Mouse (Mus musculus) right cerebral cortex, adult 18-20 months (tissue): ENCODE measurements around the gene Kdelr1.
A peak's percentile ranks its signal among the peaks of the same experiment; 100 is the strongest.

Source experiments
- DNase-seq: peaks from one replicate; pipeline ENCODE4 v3.0.0; 2022; ENCODE audit warnings: mixed read lengths

The Kdelr1 gene

DNA sequence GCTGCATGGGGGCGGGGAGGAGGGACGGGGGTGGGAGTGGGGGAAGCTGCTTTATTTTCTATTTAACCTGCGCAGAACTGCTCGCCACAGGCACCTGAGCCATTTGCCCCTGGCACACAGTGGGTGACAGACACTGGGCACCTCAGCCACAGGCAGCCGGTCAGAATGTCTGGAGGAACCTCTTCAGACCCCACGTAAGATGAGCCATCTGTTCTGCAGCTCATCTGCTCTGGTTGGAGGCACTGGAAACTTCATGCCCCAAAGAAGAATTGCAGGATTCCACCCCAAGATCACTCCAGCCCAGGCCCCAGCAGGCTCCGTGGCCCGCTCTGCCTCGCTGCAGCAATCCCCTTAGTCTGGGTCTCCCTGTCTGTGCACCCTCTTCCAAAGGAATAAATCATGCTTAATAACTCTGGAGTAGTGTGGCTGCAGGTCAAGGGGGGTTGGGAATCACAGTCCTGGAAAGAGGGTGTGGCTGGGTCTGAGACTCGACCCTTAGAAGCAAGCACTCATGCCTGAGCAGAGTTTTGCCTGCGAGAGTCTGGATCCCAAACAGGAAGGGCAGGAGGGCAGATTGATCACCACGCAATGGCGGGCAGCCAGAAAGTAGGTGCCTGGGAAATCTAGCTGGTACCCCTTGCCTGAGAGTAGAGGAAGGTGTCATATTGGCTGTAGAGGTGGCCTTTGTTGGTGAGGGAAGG, 44.6 kb downstream of the Kdelr1 start:
- DNase-seq: no peak

DNA sequence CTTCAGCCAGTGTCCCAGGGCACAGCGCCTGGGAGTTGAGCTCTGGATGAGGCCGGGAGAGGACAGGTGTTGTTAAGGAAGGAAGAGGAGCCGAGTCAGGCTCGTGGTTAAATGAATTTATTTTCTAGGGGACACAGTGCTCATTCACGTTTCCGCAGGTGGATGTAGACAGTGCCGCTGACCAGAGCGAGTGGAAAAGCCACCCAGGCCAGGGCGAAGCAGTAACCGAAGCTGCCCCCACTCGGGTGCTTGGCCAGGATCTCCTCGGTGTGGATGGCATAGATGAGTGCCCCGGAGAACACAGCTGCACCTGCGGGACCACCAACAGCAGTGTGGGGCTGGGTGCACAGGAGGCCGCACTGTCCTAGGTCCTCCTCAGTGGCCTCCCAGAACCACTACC, 45.4 kb downstream of the Kdelr1 start:
- no peak for DNase-seq

DNA sequence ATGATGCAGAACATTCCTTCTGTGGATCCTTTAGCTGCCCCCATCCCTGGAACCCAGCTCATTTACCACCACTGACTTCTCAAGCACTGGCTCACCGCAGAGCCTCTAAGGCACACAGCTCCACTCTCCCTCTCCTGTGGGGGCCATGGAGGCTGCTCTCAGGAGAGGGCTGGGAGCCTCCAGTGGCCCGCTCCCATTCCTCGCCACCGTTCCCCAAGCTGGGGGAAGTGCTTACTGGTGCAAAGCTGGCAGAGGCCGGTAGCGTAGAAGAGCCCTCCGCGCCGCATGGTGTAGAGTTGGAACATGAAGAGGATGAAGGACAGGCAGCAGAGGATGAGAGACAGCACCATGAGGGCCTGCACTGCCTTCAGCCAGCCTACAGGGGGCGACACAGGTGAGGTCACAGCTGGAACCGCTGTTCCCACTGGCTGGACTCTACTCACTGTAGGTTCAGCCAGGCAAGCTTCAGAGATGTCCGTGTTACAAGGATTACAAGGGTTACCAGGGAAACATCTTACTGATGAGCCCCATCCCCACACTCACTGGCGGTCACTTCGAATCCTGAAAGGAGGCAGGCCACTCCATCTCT, 46.6 kb downstream of the Kdelr1 start:
- no peak for DNase-seq

DNA sequence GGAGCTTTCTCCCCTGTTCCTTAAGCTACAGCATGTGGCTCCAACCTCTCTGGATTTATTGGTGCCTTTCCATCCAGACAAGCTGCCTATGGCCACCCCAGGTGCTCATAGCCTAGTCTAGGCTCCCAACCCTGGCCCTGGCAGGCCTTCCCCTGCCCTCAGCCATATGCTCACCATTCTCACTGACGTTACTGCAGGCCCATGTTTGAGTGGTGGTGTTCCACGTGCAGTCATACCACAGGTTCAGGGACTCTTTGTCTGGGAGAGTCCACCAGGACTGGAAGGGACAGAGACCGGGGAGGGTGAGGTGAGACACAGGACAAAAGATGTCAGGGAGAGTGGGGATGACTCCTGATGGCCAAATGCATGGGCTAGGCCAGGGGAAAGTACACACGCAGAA, 47.2 kb downstream of the Kdelr1 start:
- no peak for DNase-seq

DNA sequence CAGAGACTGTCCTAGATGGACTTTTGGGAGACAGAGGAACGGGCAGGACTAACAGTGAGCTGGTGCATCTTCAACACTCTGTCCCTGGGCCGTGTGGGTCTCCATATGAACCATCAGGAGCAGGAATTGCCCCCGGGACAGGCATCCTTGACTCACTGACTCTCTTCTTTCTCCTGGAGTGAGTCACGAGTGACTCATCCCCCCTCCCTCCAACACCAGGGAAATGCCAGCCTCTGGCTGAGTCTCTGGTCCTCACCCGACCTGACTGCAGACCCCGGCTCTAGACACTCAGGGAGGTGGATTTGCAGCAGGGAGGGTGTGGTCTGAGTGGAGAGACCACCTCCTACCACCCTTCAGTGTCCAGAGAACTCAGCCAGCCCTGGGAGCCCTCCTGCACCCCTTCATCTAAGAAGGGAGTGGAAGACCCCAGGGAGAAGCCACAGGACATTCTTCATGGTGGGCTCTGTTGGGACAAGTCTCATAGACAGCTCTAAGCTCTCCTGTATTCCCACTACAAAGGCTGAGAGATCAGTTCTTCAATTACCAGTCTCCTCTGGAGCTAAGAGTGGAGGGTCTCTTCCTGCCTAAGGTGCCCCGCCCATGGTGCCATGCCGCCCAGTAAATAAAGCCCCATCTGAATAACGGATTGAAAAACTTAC, 48.1 kb downstream of the Kdelr1 start:
- peak; percentile 54 for DNase-seq

DNA sequence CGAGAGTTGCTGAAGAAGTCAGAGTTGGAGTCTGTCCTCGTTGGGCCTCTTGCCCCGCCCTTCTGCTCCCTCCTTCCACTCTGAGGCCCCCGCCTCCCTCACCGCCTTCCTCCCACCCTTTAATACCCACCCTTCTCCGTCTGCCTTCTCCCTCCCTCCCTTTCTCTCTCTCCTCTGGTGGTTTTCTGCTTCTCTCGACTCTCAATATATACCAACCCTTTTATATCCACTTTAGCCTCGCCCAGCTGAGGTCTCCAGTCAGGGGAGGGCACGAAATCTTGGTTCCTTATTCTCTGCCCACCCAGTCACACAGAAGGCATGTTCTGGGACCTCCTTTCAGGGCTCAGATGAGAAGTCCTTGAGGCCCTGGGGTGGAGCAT, 48.7 kb downstream of the Kdelr1 start, which contains the start of gene Emp3:
Gene Emp3 (minus strand): TSS at position 163 of the 380 bp plus-strand sequence.
- no peak for DNase-seq

DNA sequence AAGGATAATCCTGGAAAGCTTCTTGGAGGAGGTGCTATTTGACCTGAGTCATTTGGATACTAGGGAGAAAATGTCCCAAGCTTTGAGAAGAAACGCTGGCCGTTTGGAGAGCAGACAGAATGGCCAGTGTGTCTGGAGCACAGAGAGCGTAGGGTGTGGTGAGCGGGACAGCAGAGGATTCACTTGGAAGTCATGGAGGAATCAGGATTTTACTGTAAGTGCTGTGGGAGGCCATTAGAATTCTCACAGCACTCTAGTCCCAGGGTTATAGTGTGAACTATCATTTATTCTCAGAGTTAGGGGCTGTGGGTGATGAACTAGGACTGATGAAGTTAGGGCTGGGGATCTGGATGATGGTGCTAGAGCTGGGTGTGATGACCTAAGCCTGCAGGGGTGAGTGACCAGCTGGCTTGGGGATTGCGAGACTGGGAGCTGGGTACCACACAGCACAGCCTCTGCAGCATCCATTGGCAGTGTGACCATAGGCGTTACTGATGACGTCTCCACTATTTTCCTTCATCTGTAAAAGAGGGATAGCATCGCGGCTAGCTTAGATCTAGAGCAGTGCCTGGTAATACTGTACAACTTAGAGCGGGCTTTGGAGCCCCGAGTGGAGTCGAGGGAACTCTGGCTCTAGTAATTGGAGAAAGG, 49.5 kb downstream of the Kdelr1 start:
- no peak for DNase-seq

DNA sequence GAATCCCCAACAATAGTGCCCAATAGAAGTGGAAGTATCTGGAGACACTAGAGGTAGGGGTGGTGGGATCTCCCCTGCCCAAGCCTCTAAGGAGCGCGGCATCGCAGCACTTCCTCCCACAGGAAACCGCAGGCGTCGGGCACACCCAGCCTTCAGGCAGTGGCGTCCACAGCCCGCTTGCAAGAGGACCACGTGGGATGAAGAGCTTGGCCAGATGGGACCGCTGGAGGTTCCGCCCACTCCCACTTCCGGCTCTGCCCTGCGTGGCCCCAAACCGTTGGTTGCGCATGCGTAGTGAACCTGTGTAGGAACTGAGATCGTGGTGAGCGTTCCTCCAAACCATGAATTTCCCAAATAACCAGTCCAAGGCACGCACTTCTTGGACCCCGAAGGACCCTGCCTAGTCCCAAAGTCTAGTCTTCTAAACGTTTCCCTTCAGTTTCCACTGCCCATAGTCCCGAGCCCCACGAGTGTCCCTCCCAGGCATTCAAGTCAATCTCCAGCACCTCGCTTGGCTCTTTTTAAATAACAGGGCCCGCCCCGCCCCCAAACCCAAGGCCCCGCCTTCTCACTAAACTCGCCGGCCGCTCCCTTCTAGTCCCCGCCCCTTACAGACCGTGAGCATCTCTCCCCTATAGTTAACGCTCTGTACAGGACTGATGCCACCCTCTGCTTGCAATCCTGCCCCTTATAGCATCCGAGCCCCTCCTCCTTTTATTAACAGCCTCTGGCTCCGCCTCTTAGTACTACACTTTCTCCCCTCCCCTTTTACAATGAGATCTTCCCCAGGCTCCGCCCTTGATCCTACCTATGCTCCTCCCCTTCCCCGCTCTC, 50.6 kb downstream of the Kdelr1 start:
- peak; percentile 95 for DNase-seq

DNA sequence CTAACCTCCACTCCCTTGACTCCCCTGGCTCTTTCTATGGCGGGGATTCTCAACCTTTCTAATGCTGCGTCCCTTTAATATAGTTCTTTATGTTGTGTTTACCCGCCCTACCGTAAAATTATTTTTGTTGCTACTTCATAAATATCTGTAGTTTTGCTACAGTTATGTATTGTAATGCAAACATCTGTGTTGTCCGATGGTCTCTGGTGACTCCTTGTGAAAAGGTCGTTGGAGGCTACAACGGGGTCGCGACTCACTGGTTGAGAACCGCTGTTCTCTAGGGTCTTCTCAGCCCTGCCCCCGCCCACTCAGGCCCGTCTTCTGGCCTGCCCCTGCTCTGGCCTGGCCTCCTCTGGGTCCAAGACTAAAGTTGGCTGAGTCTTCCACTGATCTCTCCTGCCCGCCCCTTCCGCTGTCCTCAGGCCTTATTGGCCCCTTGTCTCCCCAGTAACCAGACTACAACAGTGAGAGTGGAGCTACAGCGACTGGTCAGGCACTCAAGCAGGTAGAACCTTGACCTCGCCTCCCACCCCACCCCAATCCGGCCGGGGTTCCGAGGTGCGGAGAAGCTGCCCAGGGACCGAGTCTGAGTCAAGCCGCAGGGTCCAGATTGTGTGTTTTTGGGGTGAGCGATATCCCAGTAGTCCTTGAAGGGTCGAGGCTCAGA, 51.3 kb downstream of the Kdelr1 start, which contains the start of gene Ccdc114:
Gene Ccdc114 (plus strand): TSS at position 311 of the 667 bp plus-strand sequence.
- DNase-seq: no peak

DNA sequence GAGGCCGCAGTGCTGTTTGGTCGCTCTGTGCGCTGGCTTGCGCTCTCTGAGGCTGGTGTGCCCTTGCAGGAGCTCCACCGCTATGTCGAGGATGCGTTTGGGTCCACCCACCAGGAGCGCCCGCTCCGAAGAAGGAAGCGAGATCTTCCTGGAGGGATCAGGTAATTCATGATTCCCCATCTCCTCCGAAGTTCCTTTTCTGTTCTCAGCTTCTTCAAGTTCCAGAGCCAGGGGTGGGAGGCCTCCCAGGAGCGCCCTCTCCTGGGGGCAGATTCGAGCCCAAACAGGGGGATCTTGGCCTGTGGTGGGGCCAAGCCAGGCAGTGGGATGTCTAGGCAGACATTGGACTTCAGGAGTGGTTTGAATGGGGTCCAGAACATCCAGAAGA, 51.9 kb downstream of the Kdelr1 start:
- no peak for DNase-seq

DNA sequence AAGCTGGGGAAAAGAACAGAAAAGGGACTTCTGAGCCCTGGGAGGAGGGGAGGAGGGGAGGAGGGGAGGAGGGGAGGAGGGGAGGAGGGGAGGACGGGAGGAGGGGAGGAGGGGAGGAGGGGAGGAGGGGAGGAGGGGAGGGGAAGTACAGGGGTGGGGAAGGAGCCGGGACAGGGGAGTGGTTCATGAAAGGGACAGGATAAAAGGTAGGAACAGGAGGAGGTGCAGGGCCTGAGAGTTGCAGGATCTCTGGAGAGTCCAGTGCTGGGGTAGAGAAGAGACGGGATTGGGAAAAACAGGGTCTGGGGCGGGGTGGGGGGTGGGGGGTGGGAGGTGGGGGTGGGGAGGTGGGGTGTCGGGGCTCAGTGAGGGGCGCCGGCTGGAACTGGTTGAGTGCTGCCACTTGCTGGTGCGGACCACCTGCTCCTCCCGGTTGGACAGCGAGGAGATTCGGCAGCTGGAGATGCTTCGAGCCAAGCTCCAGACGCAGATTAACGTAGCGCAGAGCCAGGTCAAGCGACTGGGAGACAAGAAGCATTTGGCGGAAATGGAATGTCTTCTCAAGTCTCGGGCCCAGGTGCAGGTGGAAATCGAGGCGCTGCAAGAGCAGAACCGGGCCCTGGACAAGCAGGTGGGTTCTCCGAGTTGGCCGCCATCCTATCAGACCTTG, 56.2 kb downstream of the Kdelr1 start:
- DNase-seq: no peak

DNA sequence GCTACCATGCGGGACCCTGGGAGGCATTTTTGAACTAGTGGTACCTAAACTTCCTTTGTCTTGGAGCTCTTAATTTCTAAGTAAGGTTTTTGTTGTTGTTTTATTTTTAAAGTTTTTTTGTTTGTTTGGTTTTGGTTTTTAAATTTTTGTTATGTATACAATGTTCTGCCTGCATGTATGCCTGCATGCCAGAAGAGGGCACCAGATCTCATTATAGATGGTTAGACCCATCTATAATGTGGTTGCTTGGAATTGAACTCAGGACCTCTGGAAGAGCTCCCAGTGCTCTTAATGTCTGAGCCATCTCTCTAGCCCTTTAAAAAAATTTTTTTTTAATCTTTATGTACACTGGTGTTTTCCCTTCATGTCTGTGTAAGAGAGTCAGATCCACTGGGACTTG, 57.1 kb downstream of the Kdelr1 start:
- no peak for DNase-seq
